ENCODE assay signal across 8 mouse cellular contexts in the genomic region with DNA sequence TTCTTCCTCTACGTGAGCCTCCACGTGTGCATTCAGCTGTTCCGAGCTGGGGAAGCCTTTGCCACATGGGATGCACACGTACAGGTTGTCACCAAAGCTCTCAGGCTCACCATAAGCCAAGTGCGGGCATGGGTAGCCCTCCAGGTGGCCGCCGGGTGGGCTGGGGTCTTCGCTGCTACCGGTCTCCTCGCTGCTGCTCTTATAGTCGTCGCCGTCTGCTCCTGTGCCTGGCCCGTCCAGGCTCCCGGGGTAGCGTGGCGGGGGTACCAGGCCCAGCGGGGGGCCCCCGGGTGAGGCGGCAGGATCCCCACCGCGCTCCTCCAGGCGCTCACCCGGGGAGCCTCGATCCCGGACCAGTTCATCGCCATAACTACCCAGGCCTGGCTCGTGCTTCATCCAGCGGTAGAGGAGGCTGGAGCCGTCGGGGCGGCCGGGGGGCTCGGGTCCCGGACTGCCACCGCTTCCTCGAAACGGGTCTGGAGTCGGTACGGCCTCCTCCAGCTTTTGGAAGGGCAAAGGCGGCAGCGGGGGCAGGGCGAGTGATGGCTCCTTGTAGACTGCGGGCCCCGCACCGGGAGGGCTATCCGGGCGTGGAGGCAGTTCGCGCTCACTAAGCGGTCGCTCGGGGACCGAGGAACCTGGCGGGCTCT. TPM values are rescaled to one million over a fixed set of nuclear protein-coding genes. Genes with fewer than 3 reads are reported as not detected.
DNase-seq lines count a peak whose midpoint lies in the region; ATAC-seq and TF ChIP-seq lines count a peak whose summit lies in the region.

No protein-coding gene starts in this region.

- TF ChIP-seq CTCF in lung, postnatal 0 days (IDR thresholded peaks at IDR 0.05) = no peak
- TF ChIP-seq CTCF in embryonic fibroblast, embryonic 13.5 days (IDR thresholded peaks at IDR 0.05; ENCODE audit: borderline replicate concordance, insufficient read depth, low read length) = no peak

- 17% methylated on average over 41 of the region's 55 CpGs for WGBS in lung, postnatal 0 days
- 4% methylated on average over 55 of the region's 55 CpGs for WGBS in hindbrain, embryonic 12.5 days
- WGBS in liver, embryonic 16.5 days (ENCODE audit: insufficient replicate concordance) = 10% methylated on average over 55 of the region's 55 CpGs

- H3K4me1 ChIP-seq in lung, postnatal 0 days (ENCODE audit: insufficient read depth, low read depth, low read length) = peaks cover 22% of the 10 kb centered on the region; the same call in 1 of the 2 replicates
- H3K4me1 ChIP-seq in embryonic fibroblast, embryonic 13.5 days (ENCODE audit: control insufficient read depth, insufficient read depth, low read length) = no peaks in the 10 kb centered on the region
- H3K4me1 ChIP-seq in hindbrain, embryonic 12.5 days = peaks cover 56% of the 10 kb centered on the region
- H3K4me1 ChIP-seq in liver, embryonic 16.5 days (ENCODE audit: control insufficient read depth, low read depth, low read length) = peaks cover 43% of the 10 kb centered on the region

- no peak for TF ChIP-seq POLR2A in embryonic fibroblast, embryonic 13.5 days (IDR thresholded peaks at IDR 0.05; ENCODE audit: low read depth, low read length)

- H3K9ac ChIP-seq in lung, postnatal 0 days (replicated peaks; ENCODE audit: low read depth) = 0 out of 2 replicates have a peak overlapping the region, but pooled peaks have one; percentile 16
- H3K9ac ChIP-seq in hindbrain, embryonic 12.5 days = peak overlapping the region; percentile 61; the same call in 1 of the 2 replicates
- no peak overlapping the region for H3K9ac ChIP-seq in liver, embryonic 16.5 days (ENCODE audit: low read depth, low read length)

- H3K4me2 ChIP-seq in lung, postnatal 0 days (replicated peaks; ENCODE audit: low read depth, low read length) = peak overlapping the region; percentile 93
- peak overlapping the region; percentile 80 for H3K4me2 ChIP-seq in hindbrain, embryonic 12.5 days (replicated peaks)
- peak overlapping the region; percentile 49 for H3K4me2 ChIP-seq in liver, embryonic 16.5 days (ENCODE audit: low read depth, low read length)

- no peak overlapping the region for H3K27ac ChIP-seq in lung, postnatal 0 days (ENCODE audit: low read length)
- peak overlapping the region; percentile 68 for H3K27ac ChIP-seq in embryonic fibroblast, embryonic 13.5 days (ENCODE audit: insufficient read depth, low read length)
- 0 out of 2 replicates have a peak overlapping the region, but pooled peaks have one; percentile 40 for H3K27ac ChIP-seq in hindbrain, embryonic 12.5 days
- H3K27ac ChIP-seq in liver, embryonic 16.5 days (ENCODE audit: low read length) = no peak overlapping the region

- no peak for ATAC-seq in lung, postnatal 0 days
- no peak for ATAC-seq in hindbrain, embryonic 12.5 days (ENCODE audit: low FRiP score)
- no peak for ATAC-seq in liver, embryonic 16.5 days (ENCODE audit: low read depth)
- ATAC-seq in monocyte, adult 5-6 weeks (replicated peaks; ENCODE audit: insufficient number of reproducible peaks, low FRiP score, low TSS enrichment, poor library complexity, severe bottlenecking) = no peak

- DNase-seq in lung, postnatal 0 days (ENCODE audit: low spot score) = peak; percentile 27
- no peak for DNase-seq in lung, adult 18-20 months
- DNase-seq in layer of hippocampus, adult 8-10 months (ENCODE audit: low spot score in 2 of 2) = no peak
- no peak for DNase-seq in spleen, adult 18-20 months

- H3K36me3 ChIP-seq in lung, postnatal 0 days (ENCODE audit: insufficient read depth, low read length) = peaks cover 18% of the 10 kb centered on the region
- peaks cover 21% of the 10 kb centered on the region for H3K36me3 ChIP-seq in hindbrain, embryonic 12.5 days
- no peaks in the 10 kb centered on the region for H3K36me3 ChIP-seq in liver, embryonic 16.5 days (ENCODE audit: control insufficient read depth, insufficient read depth)

- peaks cover 23% of the 10 kb centered on the region for H3K27me3 ChIP-seq in lung, postnatal 0 days (replicated peaks; ENCODE audit: insufficient read depth, low read length)
- H3K27me3 ChIP-seq in hindbrain, embryonic 12.5 days = peaks cover 90% of the 10 kb centered on the region
- peaks cover 71% of the 10 kb centered on the region for H3K27me3 ChIP-seq in liver, embryonic 16.5 days (ENCODE audit: control insufficient read depth, insufficient read depth, low read depth, low read length)

- H3K4me3 ChIP-seq in lung, postnatal 0 days (ENCODE audit: low read depth, low read length) = peak overlapping the region; percentile 67
- H3K4me3 ChIP-seq in embryonic fibroblast, embryonic 13.5 days (ENCODE audit: insufficient read depth, low read length) = peak overlapping the region; percentile 72
- H3K4me3 ChIP-seq in hindbrain, embryonic 12.5 days = peak overlapping the region; percentile 47
- H3K4me3 ChIP-seq in liver, embryonic 16.5 days (ENCODE audit: low read depth, low read length) = peak overlapping the region; percentile 60

- no peak for TF ChIP-seq EP300 in lung, postnatal 0 days (IDR thresholded peaks at IDR 0.05)

- H3K9me3 ChIP-seq in lung, postnatal 0 days (ENCODE audit: low read length) = no peaks in the 10 kb centered on the region
- H3K9me3 ChIP-seq in hindbrain, embryonic 12.5 days (replicated peaks) = no peaks in the 10 kb centered on the region
- no peaks in the 10 kb centered on the region for H3K9me3 ChIP-seq in liver, embryonic 16.5 days (replicated peaks; ENCODE audit: control insufficient read depth, low read length)

RNA-seq across cellular contexts. Expression of gene Hic1, which starts 3.0 kb away (rescaled TPM):
- polyA plus RNA-seq in lung, postnatal 0 days (2015; fragmentation: Nextera tagmentation; extraction: Ambion mirVana) = 9.9 and 13.4 TPM in 2 replicates
- polyA plus RNA-seq in embryonic fibroblast, embryonic 13.5 days (2011; ENCODE audit: insufficient read length, low read depth, missing spikeins) = 20.7 and 29.3 TPM in 2 replicates
- polyA plus RNA-seq in hindbrain, embryonic 12.5 days (2016; fragmentation: Nextera tagmentation; extraction: Ambion mirVana) = 11.3 and 15.8 TPM in 2 replicates
- 0.44 and 1.0 TPM in 2 replicates for polyA plus RNA-seq in liver, embryonic 16.5 days (2015; fragmentation: Nextera tagmentation; extraction: Ambion mirVana)
- total RNA-seq in monocyte, adult 5-6 weeks (2017) = 0.11 to 0.95 TPM (median 0.78 TPM) in 3 replicates
- 1 to 10 TPM; 2.9 to 4.9 (median 3.9) TPM for total RNA-seq in layer of hippocampus, adult 8-10 months (2022)

RNA-seq across cellular contexts. Expression of gene Ovca2, which starts 12.3 kb away (rescaled TPM):
- polyA plus RNA-seq in lung, postnatal 0 days (2015; fragmentation: Nextera tagmentation; extraction: Ambion mirVana) = 19.7 and 22.0 TPM in 2 replicates
- polyA plus RNA-seq in embryonic fibroblast, embryonic 13.5 days (2011; ENCODE audit: insufficient read length, low read depth, missing spikeins) = 20.4 and 28.9 TPM in 2 replicates
- polyA plus RNA-seq in hindbrain, embryonic 12.5 days (2016; fragmentation: Nextera tagmentation; extraction: Ambion mirVana) = 23.8 and 24.5 TPM in 2 replicates
- 8.7 and 9.6 TPM in 2 replicates for polyA plus RNA-seq in liver, embryonic 16.5 days (2015; fragmentation: Nextera tagmentation; extraction: Ambion mirVana)
- 8.5 to 15.8 TPM (median 9.5 TPM) in 3 replicates for total RNA-seq in monocyte, adult 5-6 weeks (2017)
- total RNA-seq in layer of hippocampus, adult 8-10 months (2022) = 10 to 100 TPM; 15.6 to 23.4 (median 19.8) TPM

RNA-seq across cellular contexts. Expression of gene Dph1, which starts 24.7 kb away (rescaled TPM):
- polyA plus RNA-seq in lung, postnatal 0 days (2015; fragmentation: Nextera tagmentation; extraction: Ambion mirVana) = 11.3 and 14.8 TPM in 2 replicates
- polyA plus RNA-seq in embryonic fibroblast, embryonic 13.5 days (2011; ENCODE audit: insufficient read length, low read depth, missing spikeins) = 15.7 and 18.7 TPM in 2 replicates
- 14.8 and 18.6 TPM in 2 replicates for polyA plus RNA-seq in hindbrain, embryonic 12.5 days (2016; fragmentation: Nextera tagmentation; extraction: Ambion mirVana)
- 9.1 and 10.6 TPM in 2 replicates for polyA plus RNA-seq in liver, embryonic 16.5 days (2015; fragmentation: Nextera tagmentation; extraction: Ambion mirVana)
- total RNA-seq in monocyte, adult 5-6 weeks (2017) = 3.0 to 22.9 TPM (median 3.2 TPM) in 3 replicates
- total RNA-seq in layer of hippocampus, adult 8-10 months (2022) = 10 to 100 TPM; 28.9 to 38.6 (median 30.9) TPM

RNA-seq across cellular contexts. Expression of gene Rtn4rl1, which starts 27.3 kb away (rescaled TPM):
- polyA plus RNA-seq in lung, postnatal 0 days (2015; fragmentation: Nextera tagmentation; extraction: Ambion mirVana) = 3.6 and 4.3 TPM in 2 replicates
- polyA plus RNA-seq in embryonic fibroblast, embryonic 13.5 days (2011; ENCODE audit: insufficient read length, low read depth, missing spikeins) = 2.1 and 2.7 TPM in 2 replicates
- polyA plus RNA-seq in hindbrain, embryonic 12.5 days (2016; fragmentation: Nextera tagmentation; extraction: Ambion mirVana) = 5.1 and 5.8 TPM in 2 replicates
- polyA plus RNA-seq in liver, embryonic 16.5 days (2015; fragmentation: Nextera tagmentation; extraction: Ambion mirVana) = 0.44 and 0.48 TPM in 2 replicates
- 1.5 to 3.6 TPM (median 2.2 TPM) in 3 replicates for total RNA-seq in monocyte, adult 5-6 weeks (2017)
- 100 to 1,000 TPM in 2 of 4 experiments, 10 to 100 TPM in 2; 80.7 to 110 (median 97.3) TPM for total RNA-seq in layer of hippocampus, adult 8-10 months (2022)

Comparison
In these comparisons a context has a peak if more than half of its experiments do, and no peak if none do; other contexts are left out.
1. H3K27ac ChIP-seq: peak in embryonic fibroblast, embryonic 13.5 days (single experiment) and hindbrain, embryonic 12.5 days (single experiment); none in lung, postnatal 0 days (single experiment) and liver, embryonic 16.5 days (single experiment).
2. Peak in every context shown above with its lines, with median percentiles within 50 percentile points of each other: H3K4me2 ChIP-seq and H3K4me3 ChIP-seq.